Mouse (Mus musculus) embryonic facial prominence, embryonic 13.5 days (tissue): Measurements from ENCODE around the gene Astn1. TPM values are rescaled to one million over a fixed set of nuclear protein-coding genes. Genes with fewer than 3 reads are reported as not detected.
A peak's percentile ranks its signal among the peaks of the same experiment; 100 is the strongest.

Experiments used
- ATAC-seq: fragments of 200-750 bp; cut with Nextera tagmentation; 2 replicates; pipeline ENCODE4 v1.8.0; 2017; ENCODE audit warnings: low read depth; ENCODE audit not compliant: insufficient number of reproducible peaks, insufficient read depth, low FRiP score, low TSS enrichment
- H3K27ac ChIP-seq: fragments of 300-500 bp; sonication (generic); 2 replicates; pipeline ENCODE4 v1.5.1; 2015; ENCODE audit warnings: moderate library complexity, mild to moderate bottlenecking, inconsistent platforms
- H3K27me3 ChIP-seq: fragments of 300-500 bp; sonication (generic); 2 replicates; pipeline ENCODE4 v1.6.1; 2015; ENCODE audit warnings: mild to moderate bottlenecking, inconsistent platforms
- H3K36me3 ChIP-seq: fragments of 300-500 bp; sonication (generic); 2 replicates; pipeline ENCODE4 v1.6.1; 2015; ENCODE audit warnings: mild to moderate bottlenecking, inconsistent platforms
- H3K4me1 ChIP-seq: fragments of 300-500 bp; sonication (generic); 2 replicates; pipeline ENCODE4 v1.6.1; 2015; ENCODE audit warnings: inconsistent platforms
- H3K4me2 ChIP-seq: fragments of 300-500 bp; sonication (generic); 2 replicates; pipeline ENCODE4 v1.6.1; 2015; ENCODE audit warnings: moderate library complexity, mild to moderate bottlenecking, inconsistent platforms
- H3K4me3 ChIP-seq: fragments of 300-500 bp; sonication (generic); 2 replicates; pipeline ENCODE4 v1.5.1; 2015; ENCODE audit warnings: mild to moderate bottlenecking, inconsistent platforms
- H3K9ac ChIP-seq: fragments of 300-500 bp; sonication (generic); 2 replicates; pipeline ENCODE4 v1.6.1; 2015; ENCODE audit warnings: mild to moderate bottlenecking, inconsistent platforms
- H3K9me3 ChIP-seq: fragments of 300-500 bp; sonication (generic); 2 replicates; pipeline ENCODE4 v1.6.1; 2016; ENCODE audit warnings: inconsistent platforms
- WGBS: fragments of 180-500 bp; shearing (Covaris S2); methylation state at CpG from one replicate; pipeline ENCODE4 v1.1.7; 2015; ENCODE audit warnings: mixed read lengths; 5-methylcytosine and 5-hydroxymethylcytosine counted together
- polyA plus RNA-seq: library from polyadenylated mRNA; unstranded; fragments of >200 nt; fragmentation: Nextera tagmentation; extraction: Ambion mirVana; gene quantifications from 2 replicates; pipeline ENCODE4 v1.2.1, GENCODE M21; 2015

Astn1 gene
- polyA plus RNA-seq, 1 experiment from 2014 or later, result 5.6 TPM

- Histone ChIP-seq H3K4me2 (no peak overlapping the region), H3K27me3 (no peaks in the 10 kb centered on the region), H3K4me3 (no peak overlapping the region), H3K9me3 (no peaks in the 10 kb centered on the region), H3K36me3 (no peaks in the 10 kb centered on the region), H3K9ac (no peak overlapping the region), H3K27ac (no peak overlapping the region), H3K4me1 (no peaks in the 10 kb centered on the region)
- 87% methylated on average over 10 of the region's 10 CpGs for WGBS
- no peak for ATAC-seq
Observed at GRCm38 (mm10) chr1:158697859-158698569, 335.9 kb downstream of the Astn1 start.

- H3K4me1 ChIP-seq, result no peaks in the 10 kb centered on the region
- H3K9me3 ChIP-seq, result no peaks in the 10 kb centered on the region
- H3K4me2 ChIP-seq, result no peak overlapping the region
- H3K27ac ChIP-seq, result no peak overlapping the region
- no peak for ATAC-seq
- H3K9ac ChIP-seq, result no peak overlapping the region
- no peaks in the 10 kb centered on the region for H3K27me3 ChIP-seq
- H3K36me3 ChIP-seq, result no peaks in the 10 kb centered on the region
- H3K4me3 ChIP-seq, result no peak overlapping the region
- 81% methylated on average over 2 of the region's 2 CpGs for WGBS
Observed at GRCm38 (mm10) chr1:158699276-158699675, 337.2 kb downstream of the Astn1 start.

GRCm38 (mm10) chr1:158700147-158700546 lies 338.1 kb downstream of the Astn1 start:
- no peaks in the 10 kb centered on the region for H3K36me3 ChIP-seq
- no peak overlapping the region for H3K4me3 ChIP-seq
- WGBS, result 81% methylated on average over 2 of the region's 2 CpGs
- H3K4me1 ChIP-seq, result no peaks in the 10 kb centered on the region
- H3K4me2 ChIP-seq, result no peak overlapping the region
- ATAC-seq, result no peak
- no peaks in the 10 kb centered on the region for H3K27me3 ChIP-seq
- no peak overlapping the region for H3K27ac ChIP-seq
- no peak overlapping the region for H3K9ac ChIP-seq
- no peaks in the 10 kb centered on the region for H3K9me3 ChIP-seq

- Histone ChIP-seq H3K9me3 (no peaks in the 10 kb centered on the region), H3K4me1 (no peaks in the 10 kb centered on the region), H3K9ac (no peak overlapping the region), H3K36me3 (no peaks in the 10 kb centered on the region), H3K27me3 (no peaks in the 10 kb centered on the region), H3K27ac (no peak overlapping the region), H3K4me2 (no peak overlapping the region), H3K4me3 (no peak overlapping the region)
- no peak for ATAC-seq
- 71% methylated on average over 1 of the region's 1 CpGs for WGBS
Observed at GRCm38 (mm10) chr1:158701336-158701735, 339.3 kb downstream of the Astn1 start.

- H3K9ac ChIP-seq, result no peak overlapping the region
- no peak overlapping the region for H3K4me3 ChIP-seq
- no peak for ATAC-seq
- H3K36me3 ChIP-seq, result no peaks in the 10 kb centered on the region
- no peak overlapping the region for H3K27ac ChIP-seq
- no peaks in the 10 kb centered on the region for H3K27me3 ChIP-seq
- no peak overlapping the region for H3K4me2 ChIP-seq
- H3K4me1 ChIP-seq, result no peaks in the 10 kb centered on the region
- H3K9me3 ChIP-seq, result no peaks in the 10 kb centered on the region
- WGBS, result 48% methylated on average over 5 of the region's 5 CpGs
Observed at GRCm38 (mm10) chr1:158713301-158714095, 351.4 kb downstream of the Astn1 start.

- Histone ChIP-seq H3K4me3 (no peak overlapping the region), H3K27me3 (no peaks in the 10 kb centered on the region), H3K9ac (no peak overlapping the region), H3K36me3 (no peaks in the 10 kb centered on the region), H3K4me1 (peaks cover 10% of the 10 kb centered on the region; the same call in 1 of the 2 replicates), H3K9me3 (no peaks in the 10 kb centered on the region), H3K4me2 (no peak overlapping the region), H3K27ac (peak overlapping the region; percentile 45; the same call in 1 of the 2 replicates)
- no peak for ATAC-seq
- 45% methylated on average over 4 of the region's 4 CpGs for WGBS
Observed at GRCm38 (mm10) chr1:158732868-158733496, 370.9 kb downstream of the Astn1 start.

- H3K27ac ChIP-seq, result no peak overlapping the region
- no peak overlapping the region for H3K9ac ChIP-seq
- H3K4me2 ChIP-seq, result no peak overlapping the region
- no peaks in the 10 kb centered on the region for H3K27me3 ChIP-seq
- no peaks in the 10 kb centered on the region for H3K9me3 ChIP-seq
- 22% methylated on average over 5 of the region's 5 CpGs for WGBS
- no peaks in the 10 kb centered on the region for H3K36me3 ChIP-seq
- no peak for ATAC-seq
- no peak overlapping the region for H3K4me3 ChIP-seq
- H3K4me1 ChIP-seq, result peaks cover 27% of the 10 kb centered on the region
Observed at GRCm38 (mm10) chr1:158739132-158739919, 377.3 kb downstream of the Astn1 start.

GRCm38 (mm10) chr1:158740161-158740766 lies 378.2 kb downstream of the Astn1 start:
- peaks cover 27% of the 10 kb centered on the region for H3K4me1 ChIP-seq
- ATAC-seq, result no peak
- WGBS, result 69% methylated on average over 6 of the region's 6 CpGs
- no peak overlapping the region for H3K9ac ChIP-seq
- H3K27ac ChIP-seq, result no peak overlapping the region
- H3K9me3 ChIP-seq, result no peaks in the 10 kb centered on the region
- H3K4me2 ChIP-seq, result no peak overlapping the region
- no peaks in the 10 kb centered on the region for H3K27me3 ChIP-seq
- H3K36me3 ChIP-seq, result no peaks in the 10 kb centered on the region
- H3K4me3 ChIP-seq, result no peak overlapping the region

GRCm38 (mm10) chr1:158740949-158741348 lies 378.9 kb downstream of the Astn1 start:
- WGBS, result 47% methylated on average over 5 of the region's 5 CpGs
- Histone ChIP-seq H3K27me3 (no peaks in the 10 kb centered on the region), H3K4me3 (no peak overlapping the region), H3K4me1 (peaks cover 27% of the 10 kb centered on the region), H3K36me3 (no peaks in the 10 kb centered on the region), H3K4me2 (no peak overlapping the region), H3K27ac (peak overlapping the region; percentile 49; the same call in 1 of the 2 replicates), H3K9ac (no peak overlapping the region), H3K9me3 (no peaks in the 10 kb centered on the region)
- no peak for ATAC-seq
